Mouse (Mus musculus): ENCODE data around the gene Padi4. TPM values are rescaled to one million over a fixed set of nuclear protein-coding genes. Genes with fewer than 3 reads are reported as not detected.
A peak's percentile ranks its signal among the peaks of the same experiment; 100 is the strongest.

Padi4 gene
- polyA plus RNA-seq, 1 experiment from 2014 or later = 2.4 TPM

DNA sequence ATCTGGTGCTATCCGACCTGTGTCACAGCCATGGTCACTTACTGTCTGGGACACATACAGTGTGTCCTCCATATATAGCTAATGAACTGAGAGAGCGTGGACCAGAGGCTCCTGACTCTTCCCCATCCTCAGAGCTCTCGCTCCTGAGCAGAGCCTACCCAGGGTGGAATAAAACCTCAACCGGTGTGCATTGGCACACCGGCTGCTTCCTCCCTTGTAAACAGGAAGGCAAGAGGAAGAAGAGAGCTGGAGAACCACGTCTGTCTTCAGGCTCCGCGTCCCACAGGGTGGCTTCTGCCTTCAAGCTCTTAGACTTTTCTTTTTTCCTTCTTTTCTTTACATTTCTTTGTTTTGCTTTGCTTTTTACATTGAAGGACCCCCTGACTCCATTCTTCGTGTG is 8.8 kb upstream of the Padi4 start:
- 77% methylated on average over 9 of the region's 9 CpGs for WGBS (ENCODE audit: insufficient replicate concordance)
- ATAC-seq (replicated peaks; ENCODE audit: insufficient number of reproducible peaks, low FRiP score, low TSS enrichment) = no peak
- no peaks in the 10 kb centered on the region for H3K9me3 ChIP-seq (replicated peaks; ENCODE audit: control insufficient read depth, low read length)
- H3K4me1 ChIP-seq (ENCODE audit: control insufficient read depth, insufficient read depth, low read length) = no peaks in the 10 kb centered on the region; the same call in 1 of the 2 replicates
- H3K4me3 ChIP-seq (ENCODE audit: low read depth, low read length) = no peak overlapping the region
- no peaks in the 10 kb centered on the region for H3K36me3 ChIP-seq (ENCODE audit: control insufficient read depth, insufficient read depth, low read length)
- no peak overlapping the region for H3K9ac ChIP-seq (ENCODE audit: low read depth, low read length)
- H3K27ac ChIP-seq (ENCODE audit: low read depth, low read length) = no peak overlapping the region
- no peaks in the 10 kb centered on the region for H3K27me3 ChIP-seq (ENCODE audit: control insufficient read depth, insufficient read depth, low read length)
- no peak overlapping the region for H3K4me2 ChIP-seq

GRCm38 (mm10) chr4:140780507-140780906 is 6.5 kb upstream of the Padi4 start:
- Histone ChIP-seq H3K4me2 (no peak overlapping the region), H3K4me1 (ENCODE audit: control insufficient read depth, insufficient read depth, low read length) (no peaks in the 10 kb centered on the region; the same call in 1 of the 2 replicates), H3K4me3 (ENCODE audit: low read depth, low read length) (no peak overlapping the region), H3K9me3 (replicated peaks; ENCODE audit: control insufficient read depth, low read length) (no peaks in the 10 kb centered on the region), H3K9ac (ENCODE audit: low read depth, low read length) (no peak overlapping the region), H3K27me3 (ENCODE audit: control insufficient read depth, insufficient read depth, low read length) (no peaks in the 10 kb centered on the region), H3K36me3 (ENCODE audit: control insufficient read depth, insufficient read depth, low read length) (no peaks in the 10 kb centered on the region), H3K27ac (ENCODE audit: low read depth, low read length) (no peak overlapping the region)
- 68% methylated on average over 14 of the region's 14 CpGs for WGBS (ENCODE audit: insufficient replicate concordance)
- no peak for ATAC-seq (replicated peaks; ENCODE audit: insufficient number of reproducible peaks, low FRiP score, low TSS enrichment)

DNA sequence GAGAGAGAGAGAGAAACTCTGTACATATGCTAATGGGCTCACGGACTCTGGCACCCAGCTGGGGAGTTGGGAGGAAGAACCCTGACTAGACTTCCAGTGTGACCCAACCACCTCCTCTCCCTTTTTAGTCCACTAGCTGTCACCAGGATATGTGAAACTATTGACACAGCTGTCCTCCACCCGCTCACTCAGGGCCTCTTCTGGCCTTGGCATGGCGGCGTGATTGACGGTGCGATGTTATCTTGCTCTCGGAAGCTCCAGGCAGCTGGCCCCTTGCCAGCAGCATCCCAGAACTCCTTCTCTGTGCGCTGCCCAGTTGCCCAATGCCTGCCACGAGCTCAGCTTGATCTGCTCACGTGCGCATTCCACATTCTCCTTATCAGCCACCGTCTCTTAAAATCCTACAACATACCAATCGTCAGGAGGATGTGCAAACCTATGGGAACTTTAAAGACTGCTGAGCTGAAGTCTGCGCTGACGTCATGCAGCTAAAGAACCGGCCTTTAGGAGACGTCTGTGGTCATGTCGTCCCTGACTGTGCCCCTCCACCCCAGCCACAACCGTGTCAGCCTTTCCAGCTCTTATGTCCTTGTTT is 5.9 kb upstream of the Padi4 start:
- 0 out of 2 replicates have a peak overlapping the region, but pooled peaks have one; percentile 47 for H3K27ac ChIP-seq (ENCODE audit: low read depth, low read length)
- ATAC-seq (replicated peaks; ENCODE audit: insufficient number of reproducible peaks, low FRiP score, low TSS enrichment) = peak; percentile 50; the same call in 1 of the 2 replicates
- no peaks in the 10 kb centered on the region; the same call in 1 of the 2 replicates for H3K4me1 ChIP-seq (ENCODE audit: control insufficient read depth, insufficient read depth, low read length)

GRCm38 (mm10) chr4:140776623-140777022 is 2.6 kb upstream of the Padi4 start:
- H3K9me3 ChIP-seq (replicated peaks; ENCODE audit: control insufficient read depth, low read length) = no peaks in the 10 kb centered on the region
- no peak overlapping the region for H3K27ac ChIP-seq (ENCODE audit: low read depth, low read length)
- no peaks in the 10 kb centered on the region for H3K36me3 ChIP-seq (ENCODE audit: control insufficient read depth, insufficient read depth, low read length)
- no peaks in the 10 kb centered on the region; the same call in 1 of the 2 replicates for H3K4me1 ChIP-seq (ENCODE audit: control insufficient read depth, insufficient read depth, low read length)
- WGBS (ENCODE audit: insufficient replicate concordance) = 64% methylated on average over 13 of the region's 13 CpGs
- H3K4me2 ChIP-seq = no peak overlapping the region
- H3K9ac ChIP-seq (ENCODE audit: low read depth, low read length) = no peak overlapping the region
- H3K27me3 ChIP-seq (ENCODE audit: control insufficient read depth, insufficient read depth, low read length) = no peaks in the 10 kb centered on the region
- no peak for ATAC-seq (replicated peaks; ENCODE audit: insufficient number of reproducible peaks, low FRiP score, low TSS enrichment)
- H3K4me3 ChIP-seq (ENCODE audit: low read depth, low read length) = no peak overlapping the region

More for the DNA sequence above, 5.9 kb upstream of the Padi4 start:
- H3K9ac ChIP-seq (ENCODE audit: low read depth, low read length) = no peak overlapping the region
- 18% methylated on average over 19 of the region's 19 CpGs for WGBS (ENCODE audit: insufficient replicate concordance)
- H3K4me2 ChIP-seq = peak overlapping the region; percentile 5
- no peaks in the 10 kb centered on the region for H3K27me3 ChIP-seq (ENCODE audit: control insufficient read depth, insufficient read depth, low read length)
- no peaks in the 10 kb centered on the region for H3K36me3 ChIP-seq (ENCODE audit: control insufficient read depth, insufficient read depth, low read length)
- no peak overlapping the region for H3K4me3 ChIP-seq (ENCODE audit: low read depth, low read length)
- no peaks in the 10 kb centered on the region for H3K9me3 ChIP-seq (replicated peaks; ENCODE audit: control insufficient read depth, low read length)

GRCm38 (mm10) chr4:140775876-140776275 is 1.8 kb upstream of the Padi4 start:
- Histone ChIP-seq H3K27ac (ENCODE audit: low read depth, low read length) (no peak overlapping the region), H3K27me3 (ENCODE audit: control insufficient read depth, insufficient read depth, low read length) (no peaks in the 10 kb centered on the region), H3K4me1 (ENCODE audit: control insufficient read depth, insufficient read depth, low read length) (peaks cover 3% of the 10 kb centered on the region), H3K4me3 (ENCODE audit: low read depth, low read length) (no peak overlapping the region), H3K9me3 (replicated peaks; ENCODE audit: control insufficient read depth, low read length) (no peaks in the 10 kb centered on the region), H3K9ac (ENCODE audit: low read depth, low read length) (no peak overlapping the region), H3K4me2 (no peak overlapping the region), H3K36me3 (ENCODE audit: control insufficient read depth, insufficient read depth, low read length) (no peaks in the 10 kb centered on the region)
- WGBS (ENCODE audit: insufficient replicate concordance) = 67% methylated on average over 10 of the region's 10 CpGs
- no peak for ATAC-seq (replicated peaks; ENCODE audit: insufficient number of reproducible peaks, low FRiP score, low TSS enrichment)

- 87% methylated on average over 9 of the region's 9 CpGs for WGBS (ENCODE audit: insufficient replicate concordance)
- no peak overlapping the region for H3K27ac ChIP-seq (ENCODE audit: low read depth, low read length)
These were observed 857 bp upstream of the Padi4 start for GRCm38 (mm10) chr4:140774893-140775292.

GRCm38 (mm10) chr4:140771091-140771490 is 2.9 kb downstream of the Padi4 start:
- H3K4me1 ChIP-seq (ENCODE audit: control insufficient read depth, insufficient read depth, low read length) = peaks cover 3% of the 10 kb centered on the region
- no peak for ATAC-seq (replicated peaks; ENCODE audit: insufficient number of reproducible peaks, low FRiP score, low TSS enrichment)
- no peak overlapping the region for H3K27ac ChIP-seq (ENCODE audit: low read depth, low read length)
- H3K4me3 ChIP-seq (ENCODE audit: low read depth, low read length) = no peak overlapping the region
- WGBS (ENCODE audit: insufficient replicate concordance) = 33% methylated on average over 4 of the region's 4 CpGs
- H3K27me3 ChIP-seq (ENCODE audit: control insufficient read depth, insufficient read depth, low read length) = peaks cover 4% of the 10 kb centered on the region; the same call in 1 of the 2 replicates
- no peak overlapping the region for H3K4me2 ChIP-seq
- no peak overlapping the region for H3K9ac ChIP-seq (ENCODE audit: low read depth, low read length)
- H3K36me3 ChIP-seq (ENCODE audit: control insufficient read depth, insufficient read depth, low read length) = no peaks in the 10 kb centered on the region
- H3K9me3 ChIP-seq (replicated peaks; ENCODE audit: control insufficient read depth, low read length) = no peaks in the 10 kb centered on the region

More at GRCm38 (mm10) chr4:140774893-140775292, 857 bp upstream of the Padi4 start:
- no peak for ATAC-seq (replicated peaks; ENCODE audit: insufficient number of reproducible peaks, low FRiP score, low TSS enrichment)
- Histone ChIP-seq H3K4me3 (ENCODE audit: low read depth, low read length) (no peak overlapping the region), H3K9ac (ENCODE audit: low read depth, low read length) (no peak overlapping the region), H3K9me3 (replicated peaks; ENCODE audit: control insufficient read depth, low read length) (no peaks in the 10 kb centered on the region), H3K4me2 (no peak overlapping the region), H3K4me1 (ENCODE audit: control insufficient read depth, insufficient read depth, low read length) (peaks cover 3% of the 10 kb centered on the region), H3K27me3 (ENCODE audit: control insufficient read depth, insufficient read depth, low read length) (no peaks in the 10 kb centered on the region), H3K36me3 (ENCODE audit: control insufficient read depth, insufficient read depth, low read length) (no peaks in the 10 kb centered on the region)

GRCm38 (mm10) chr4:140770433-140770832 is 3.6 kb downstream of the Padi4 start:
- peak overlapping the region; percentile 50 for H3K27ac ChIP-seq (ENCODE audit: low read depth, low read length)
- H3K4me2 ChIP-seq = peak overlapping the region; percentile 63
- no peak for ATAC-seq (replicated peaks; ENCODE audit: insufficient number of reproducible peaks, low FRiP score, low TSS enrichment)
- H3K4me3 ChIP-seq (ENCODE audit: low read depth, low read length) = peak overlapping the region; percentile 38
- no peaks in the 10 kb centered on the region for H3K9me3 ChIP-seq (replicated peaks; ENCODE audit: control insufficient read depth, low read length)
- 11% methylated on average over 13 of the region's 13 CpGs for WGBS (ENCODE audit: insufficient replicate concordance)
- H3K36me3 ChIP-seq (ENCODE audit: control insufficient read depth, insufficient read depth, low read length) = no peaks in the 10 kb centered on the region
- peaks cover 4% of the 10 kb centered on the region; the same call in 1 of the 2 replicates for H3K27me3 ChIP-seq (ENCODE audit: control insufficient read depth, insufficient read depth, low read length)
- peak overlapping the region; percentile 54; the same call in 1 of the 2 replicates for H3K9ac ChIP-seq (ENCODE audit: low read depth, low read length)
- H3K4me1 ChIP-seq (ENCODE audit: control insufficient read depth, insufficient read depth, low read length) = peaks cover 3% of the 10 kb centered on the region

DNA sequence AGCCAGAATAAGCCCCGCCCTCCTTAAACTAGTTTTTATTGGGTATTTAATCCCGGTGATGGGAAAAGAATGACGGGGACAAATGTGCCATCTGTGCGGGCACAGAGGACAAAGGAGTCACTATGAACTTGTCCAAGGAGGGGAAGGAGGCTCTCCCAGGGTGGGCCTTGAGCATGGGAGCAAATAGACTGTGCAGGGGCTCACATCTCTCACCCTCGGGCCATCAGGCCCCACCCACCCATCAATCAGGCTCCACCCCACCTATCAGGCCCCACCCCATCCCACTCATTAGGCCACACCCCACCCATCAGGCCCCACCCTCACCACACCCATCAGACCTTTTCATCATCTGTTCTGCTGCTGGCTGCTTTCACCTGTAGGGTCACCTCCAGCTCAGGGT is 5.1 kb downstream of the Padi4 start:
- Histone ChIP-seq H3K4me2 (no peak overlapping the region), H3K4me3 (ENCODE audit: low read depth, low read length) (no peak overlapping the region), H3K36me3 (ENCODE audit: control insufficient read depth, insufficient read depth, low read length) (no peaks in the 10 kb centered on the region), H3K27ac (ENCODE audit: low read depth, low read length) (no peak overlapping the region), H3K9me3 (replicated peaks; ENCODE audit: control insufficient read depth, low read length) (no peaks in the 10 kb centered on the region), H3K9ac (ENCODE audit: low read depth, low read length) (no peak overlapping the region), H3K27me3 (ENCODE audit: control insufficient read depth, insufficient read depth, low read length) (peaks cover 4% of the 10 kb centered on the region; the same call in 1 of the 2 replicates), H3K4me1 (ENCODE audit: control insufficient read depth, insufficient read depth, low read length) (peaks cover 3% of the 10 kb centered on the region)
- ATAC-seq (replicated peaks; ENCODE audit: insufficient number of reproducible peaks, low FRiP score, low TSS enrichment) = no peak; the same call in 1 of the 2 replicates
- 86% methylated on average over 5 of the region's 5 CpGs for WGBS (ENCODE audit: insufficient replicate concordance)
